Mouse (Mus musculus) kidney, embryonic 14.5 days (tissue): ENCODE measurements around the gene Mipep. TPM values are rescaled to one million over a fixed set of nuclear protein-coding genes. Genes with fewer than 3 reads are reported as not detected.

ENCODE experiments used
- ATAC-seq: fragments of 200-750 bp; cut with Nextera tagmentation; 2 replicates; pipeline ENCODE4 v1.8.0; 2017; ENCODE audit warnings: moderate number of reproducible peaks, mild to moderate bottlenecking, moderate TSS enrichment, moderate library complexity; ENCODE audit not compliant: low FRiP score, low TSS enrichment
- H3K27ac ChIP-seq: fragments of 300-500 bp; sonication (generic); 2 replicates; pipeline ENCODE4 v1.5.1; 2014; ENCODE audit warnings: low read depth, mild to moderate bottlenecking, low read length, moderate library complexity, mixed read lengths
- H3K27me3 ChIP-seq: fragments of 300-500 bp; sonication (generic); 2 replicates; pipeline ENCODE4 v1.6.1; 2014; ENCODE audit warnings: mild to moderate bottlenecking, low read length; ENCODE audit not compliant: control insufficient read depth, insufficient read depth
- H3K36me3 ChIP-seq: fragments of 300-500 bp; sonication (generic); 2 replicates; pipeline ENCODE4 v1.6.1; 2014; ENCODE audit warnings: low read length, mixed read lengths; ENCODE audit not compliant: control insufficient read depth, insufficient read depth
- H3K4me1 ChIP-seq: fragments of 300-500 bp; sonication (generic); 2 replicates; pipeline ENCODE4 v1.6.1; 2014; ENCODE audit warnings: low read length, mixed read lengths; ENCODE audit not compliant: control insufficient read depth, insufficient read depth
- H3K4me2 ChIP-seq: fragments of 300-500 bp; sonication (generic); replicated peaks from 2 replicates; pipeline ENCODE4 v1.6.1; 2014; ENCODE audit warnings: low read depth, mild to moderate bottlenecking, low read length
- H3K4me3 ChIP-seq: fragments of 300-500 bp; sonication (generic); 2 replicates; pipeline ENCODE4 v1.5.1; 2014; ENCODE audit warnings: mild to moderate bottlenecking, low read length
- H3K9ac ChIP-seq: fragments of 300-500 bp; sonication (generic); 2 replicates; pipeline ENCODE4 v1.6.1; 2014; ENCODE audit warnings: low read depth, mild to moderate bottlenecking, low read length, moderate library complexity
- H3K9me3 ChIP-seq: fragments of 300-500 bp; sonication (generic); 2 replicates; pipeline ENCODE4 v1.6.1; 2016; ENCODE audit warnings: low read length; ENCODE audit not compliant: control insufficient read depth
- WGBS: fragments of 180-500 bp; shearing (Covaris S2); extraction: QIAGEN DNeasy Blood & Tissue Kit; methylation state at CpG from one replicate; pipeline ENCODE4 v1.1.7; 2014; 5-methylcytosine and 5-hydroxymethylcytosine counted together
- polyA plus RNA-seq: library from polyadenylated mRNA; unstranded; fragments of >200 nt; fragmentation: Nextera tagmentation; extraction: Ambion mirVana; gene quantifications from 2 replicates; pipeline ENCODE4 v1.2.1, GENCODE M21; 2014

The Mipep gene
- polyA plus RNA-seq, 1 experiment from 2014 or later: 26.5 TPM

DNA sequence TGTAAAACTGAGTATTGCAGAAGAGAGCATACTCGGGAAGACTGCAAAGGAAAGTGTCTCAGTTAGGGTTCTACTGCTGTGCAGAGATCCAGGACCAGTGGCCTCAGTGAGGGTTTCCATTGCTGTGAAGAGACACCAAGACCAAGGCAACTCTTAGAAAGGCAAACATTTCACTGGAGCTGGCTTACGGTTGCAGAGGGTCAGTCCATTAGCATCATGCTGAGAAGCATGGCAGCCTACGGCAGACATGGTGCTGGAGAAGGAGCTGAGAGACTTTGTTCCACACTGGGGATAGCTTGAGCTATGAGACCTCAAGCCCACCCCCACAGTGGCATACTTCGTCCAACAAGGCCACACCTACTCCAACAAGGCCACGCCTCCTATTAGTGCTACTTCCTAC is 67.3 kb downstream of the Mipep start:
- H3K4me1 ChIP-seq: 0 out of 2 replicates have a peak, but pooled peaks cover 3% of the 10 kb centered on the region
- no peak overlapping the region for H3K27ac ChIP-seq
- 89% methylated on average over 5 of the region's 5 CpGs for WGBS
- H3K27me3 ChIP-seq: no peaks in the 10 kb centered on the region
- H3K9me3 ChIP-seq: no peaks in the 10 kb centered on the region
- no peak overlapping the region for H3K4me2 ChIP-seq
- H3K4me3 ChIP-seq: no peak overlapping the region
- H3K9ac ChIP-seq: no peak overlapping the region
- no peak for ATAC-seq
- peaks cover 22% of the 10 kb centered on the region; the same call in 1 of the 2 replicates for H3K36me3 ChIP-seq

DNA sequence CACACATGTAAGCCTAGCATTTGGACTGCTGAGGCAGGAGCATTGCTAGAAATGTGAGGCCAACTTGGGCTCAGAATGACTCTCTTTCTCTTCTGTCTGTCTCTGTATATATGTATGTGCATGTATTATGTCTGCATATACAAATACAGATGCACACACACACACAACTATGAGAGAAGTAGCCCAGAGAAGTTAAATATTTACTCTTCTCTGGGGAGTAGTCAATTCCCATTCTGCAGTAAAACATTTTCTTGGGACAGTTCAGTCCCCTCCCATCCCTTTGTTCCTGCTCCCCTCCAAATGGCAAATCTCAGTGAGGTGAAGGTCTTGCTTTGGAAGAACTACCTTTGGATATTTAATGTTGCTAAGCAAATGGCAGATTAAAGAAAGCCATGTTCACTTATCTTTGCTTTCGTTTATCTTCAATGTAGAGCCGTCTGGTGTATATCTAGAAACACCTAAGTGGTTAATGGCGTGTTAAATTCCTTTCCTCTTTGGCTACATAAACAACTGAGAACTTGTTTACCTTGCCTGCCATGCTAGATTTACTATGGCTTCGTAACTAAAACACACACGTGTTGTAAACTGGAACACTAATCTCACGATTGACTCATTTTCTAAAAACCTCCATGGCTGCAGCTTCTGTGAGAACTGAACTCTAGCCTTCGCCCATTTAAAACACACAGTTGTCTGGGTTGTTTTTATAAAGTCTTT is 72.0 kb downstream of the Mipep start:
- peaks cover 5% of the 10 kb centered on the region; the same call in 1 of the 2 replicates for H3K36me3 ChIP-seq
- peak overlapping the region; percentile 62; the same call in 1 of the 2 replicates for H3K27ac ChIP-seq
- no peak overlapping the region for H3K4me2 ChIP-seq
- H3K9ac ChIP-seq: no peak overlapping the region
- H3K27me3 ChIP-seq: no peaks in the 10 kb centered on the region
- 11% methylated on average over 7 of the region's 7 CpGs for WGBS
- peaks cover 14% of the 10 kb centered on the region for H3K4me1 ChIP-seq
- no peak overlapping the region for H3K4me3 ChIP-seq
- peak; percentile 43; the same call in 1 of the 2 replicates for ATAC-seq
- no peaks in the 10 kb centered on the region for H3K9me3 ChIP-seq

DNA sequence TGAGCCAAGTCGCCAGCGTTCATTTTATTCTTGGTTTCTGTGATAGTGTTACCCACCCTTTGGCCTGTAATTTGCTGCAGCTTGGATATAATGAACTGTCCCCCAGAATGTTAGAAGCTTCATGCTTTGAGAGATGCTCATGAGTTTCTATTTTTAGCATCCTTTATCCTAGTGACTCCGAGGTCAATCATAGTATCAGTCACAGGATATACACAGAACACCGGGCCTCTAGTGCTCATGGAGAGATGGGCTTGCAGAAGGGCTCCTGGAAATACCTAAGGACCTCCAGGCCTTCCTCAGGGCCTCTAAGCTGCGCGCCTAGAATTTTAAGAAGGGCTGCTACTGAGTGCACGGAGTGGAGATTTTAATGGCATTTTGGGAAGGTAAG is 72.5 kb downstream of the Mipep start:
- WGBS: 35% methylated on average over 7 of the region's 7 CpGs
- H3K4me2 ChIP-seq: no peak overlapping the region
- H3K36me3 ChIP-seq: peaks cover under 1% of the 10 kb centered on the region; the same call in 1 of the 2 replicates
- H3K9ac ChIP-seq: no peak overlapping the region
- no peaks in the 10 kb centered on the region for H3K9me3 ChIP-seq
- 0 out of 2 replicates have a peak, but pooled peaks have one; percentile 2 for ATAC-seq
- H3K27ac ChIP-seq: peak overlapping the region; percentile 62; the same call in 1 of the 2 replicates
- no peak overlapping the region for H3K4me3 ChIP-seq
- peaks cover 14% of the 10 kb centered on the region for H3K4me1 ChIP-seq
- H3K27me3 ChIP-seq: no peaks in the 10 kb centered on the region

DNA sequence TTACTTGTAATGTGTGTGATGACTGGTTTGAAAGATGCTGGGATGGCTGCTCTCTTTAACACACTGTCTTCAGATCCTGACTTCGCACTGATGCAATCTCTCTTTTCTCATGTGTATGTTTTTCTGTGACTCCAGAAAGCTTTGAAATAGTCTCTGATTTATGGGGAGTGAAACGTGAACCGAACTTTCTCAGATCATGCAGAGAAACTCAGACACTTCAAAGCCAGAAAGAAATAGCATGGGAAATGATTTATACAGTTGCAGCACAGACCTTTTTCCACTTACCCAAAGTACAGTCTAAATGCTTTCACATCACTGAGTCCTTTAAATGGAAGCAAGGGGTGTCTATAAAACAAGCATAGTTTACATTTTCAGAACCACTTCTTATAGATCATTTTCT is 79.0 kb downstream of the Mipep start:
- H3K4me1 ChIP-seq: peaks cover 16% of the 10 kb centered on the region; the same call in 1 of the 2 replicates
- H3K4me3 ChIP-seq: no peak overlapping the region
- no peaks in the 10 kb centered on the region; the same call in 1 of the 2 replicates for H3K36me3 ChIP-seq
- no peaks in the 10 kb centered on the region for H3K27me3 ChIP-seq
- WGBS: 7% methylated on average over 3 of the region's 3 CpGs
- ATAC-seq: peak; percentile 40; the same call in 1 of the 2 replicates
- no peak overlapping the region for H3K27ac ChIP-seq
- no peak overlapping the region for H3K4me2 ChIP-seq
- no peak overlapping the region for H3K9ac ChIP-seq
- no peaks in the 10 kb centered on the region for H3K9me3 ChIP-seq

DNA sequence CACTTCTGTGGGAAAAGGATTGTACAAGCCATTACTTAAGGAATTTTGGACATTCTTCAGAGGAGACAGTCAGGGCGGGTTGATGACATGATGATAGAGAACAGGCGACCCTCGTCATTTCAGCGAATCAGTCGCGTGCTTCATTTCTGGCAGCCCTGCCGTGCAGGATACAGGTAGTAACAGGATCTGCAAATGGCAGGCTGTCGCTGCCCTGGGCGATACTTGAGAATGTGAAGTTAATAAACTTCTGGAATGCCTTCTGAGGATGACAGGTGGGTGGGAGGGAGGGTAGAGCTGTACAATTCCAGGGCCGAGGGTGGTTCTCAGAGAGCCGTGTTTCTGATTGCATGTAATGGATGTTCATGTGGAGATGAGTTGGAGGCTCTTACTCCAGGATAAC is 82.0 kb downstream of the Mipep start:
- WGBS: 34% methylated on average over 11 of the region's 11 CpGs
- no peak overlapping the region for H3K4me2 ChIP-seq
- no peak overlapping the region for H3K4me3 ChIP-seq
- H3K9ac ChIP-seq: no peak overlapping the region
- H3K27me3 ChIP-seq: no peaks in the 10 kb centered on the region
- ATAC-seq: no peak
- no peak overlapping the region for H3K27ac ChIP-seq
- H3K9me3 ChIP-seq: no peaks in the 10 kb centered on the region
- peaks cover 3% of the 10 kb centered on the region; the same call in 1 of the 2 replicates for H3K36me3 ChIP-seq
- H3K4me1 ChIP-seq: peaks cover 16% of the 10 kb centered on the region; the same call in 1 of the 2 replicates

DNA sequence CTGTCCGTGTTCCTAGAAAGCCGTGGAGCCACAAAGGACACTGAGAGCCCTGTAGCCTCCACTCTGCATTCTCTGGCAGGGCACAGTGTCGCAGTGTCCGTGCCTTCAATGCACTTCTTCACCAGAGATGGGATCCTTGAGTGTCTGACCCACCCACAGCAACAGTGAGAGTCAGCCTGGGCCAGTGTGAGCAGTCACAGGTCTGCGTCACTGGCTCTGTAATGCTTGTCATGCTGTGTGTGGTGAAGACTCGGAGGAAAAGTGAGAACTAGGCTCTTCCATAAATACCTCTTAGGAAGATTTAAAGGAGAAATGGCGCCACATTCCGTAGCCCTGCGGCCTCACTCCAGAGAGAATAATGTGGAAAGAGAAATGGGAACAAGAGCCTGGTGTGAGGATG is 84.0 kb downstream of the Mipep start:
- Histone ChIP-seq H3K4me3 (no peak overlapping the region), H3K27ac (no peak overlapping the region), H3K36me3 (peaks cover 5% of the 10 kb centered on the region; the same call in 1 of the 2 replicates), H3K9ac (no peak overlapping the region), H3K4me1 (peaks cover 8% of the 10 kb centered on the region; the same call in 1 of the 2 replicates), H3K27me3 (no peaks in the 10 kb centered on the region), H3K4me2 (no peak overlapping the region), H3K9me3 (no peaks in the 10 kb centered on the region)
- 52% methylated on average over 9 of the region's 9 CpGs for WGBS
- ATAC-seq: no peak

DNA sequence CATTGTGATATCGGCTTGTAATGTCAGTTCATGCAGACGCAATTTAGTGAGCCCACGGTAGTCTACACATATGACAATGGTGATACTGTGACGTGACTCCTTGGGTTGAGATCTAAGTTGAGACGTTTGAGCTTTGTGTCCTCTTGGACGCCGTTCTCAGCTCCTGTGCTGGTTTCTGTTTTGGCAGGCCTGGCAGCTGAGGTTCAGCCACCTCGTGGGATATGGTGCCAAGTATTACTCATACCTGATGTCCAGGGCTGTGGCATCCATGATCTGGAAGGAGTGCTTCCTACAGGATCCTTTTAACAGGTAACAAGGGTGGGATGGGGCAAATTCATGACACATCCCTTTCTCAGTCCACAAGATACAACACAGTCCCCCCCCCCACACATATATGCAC is 87.5 kb downstream of the Mipep start:
- peaks cover 5% of the 10 kb centered on the region; the same call in 1 of the 2 replicates for H3K36me3 ChIP-seq
- H3K4me2 ChIP-seq: no peak overlapping the region
- H3K27me3 ChIP-seq: no peaks in the 10 kb centered on the region
- H3K4me1 ChIP-seq: no peaks in the 10 kb centered on the region
- no peak overlapping the region for H3K4me3 ChIP-seq
- no peak for ATAC-seq
- H3K9me3 ChIP-seq: no peaks in the 10 kb centered on the region
- H3K9ac ChIP-seq: no peak overlapping the region
- H3K27ac ChIP-seq: no peak overlapping the region
- 94% methylated on average over 8 of the region's 8 CpGs for WGBS

DNA sequence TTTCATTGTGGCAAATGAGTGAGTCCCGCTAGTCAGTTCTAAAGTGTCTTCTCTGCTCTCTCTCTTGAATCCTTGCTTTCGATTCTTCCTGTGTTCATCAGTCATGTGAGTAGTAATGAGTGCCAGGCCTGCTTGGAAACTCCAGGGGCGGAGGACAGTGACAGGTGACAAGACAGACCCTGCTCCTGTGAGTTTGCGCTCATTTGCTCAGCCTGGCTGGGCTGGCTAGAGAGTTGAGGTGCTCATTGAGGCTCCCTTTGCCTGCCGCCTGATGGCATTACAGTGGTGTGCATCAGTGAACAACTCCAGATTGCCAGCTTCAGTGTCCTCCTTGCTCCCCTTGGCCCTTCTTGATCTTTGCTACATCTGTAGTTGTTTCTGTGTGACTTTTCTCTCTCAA is 97.7 kb downstream of the Mipep start:
- Histone ChIP-seq H3K9me3 (peaks cover 7% of the 10 kb centered on the region; the same call in 1 of the 2 replicates), H3K4me1 (no peaks in the 10 kb centered on the region), H3K27me3 (no peaks in the 10 kb centered on the region), H3K27ac (no peak overlapping the region), H3K4me3 (no peak overlapping the region), H3K9ac (no peak overlapping the region), H3K4me2 (no peak overlapping the region), H3K36me3 (peaks cover 4% of the 10 kb centered on the region; the same call in 1 of the 2 replicates)
- 81% methylated on average over 5 of the region's 5 CpGs for WGBS
- no peak for ATAC-seq

DNA sequence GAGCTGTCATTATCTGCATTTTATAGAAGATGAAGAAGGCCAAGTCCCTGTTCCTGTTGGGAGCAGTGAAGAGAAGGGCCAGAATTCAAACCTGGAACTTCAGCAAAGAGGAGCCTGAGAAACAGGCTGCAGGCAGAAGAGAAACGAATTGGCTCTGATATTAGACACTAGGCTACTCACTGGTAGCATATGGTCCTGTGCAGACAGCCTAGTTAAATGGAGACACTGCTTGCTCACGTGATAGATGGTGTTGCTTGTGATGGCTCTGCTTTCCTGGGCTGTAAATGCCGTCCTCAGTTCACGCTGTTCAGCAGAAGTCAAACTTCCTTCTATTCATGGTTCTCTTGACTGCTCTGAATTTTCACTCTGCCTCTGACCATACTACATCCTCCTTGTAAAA is 98.3 kb downstream of the Mipep start:
- H3K27me3 ChIP-seq: no peaks in the 10 kb centered on the region
- no peaks in the 10 kb centered on the region for H3K4me1 ChIP-seq
- H3K9me3 ChIP-seq: peaks cover 7% of the 10 kb centered on the region; the same call in 1 of the 2 replicates
- no peak overlapping the region for H3K27ac ChIP-seq
- peaks cover 4% of the 10 kb centered on the region; the same call in 1 of the 2 replicates for H3K36me3 ChIP-seq
- H3K4me2 ChIP-seq: no peak overlapping the region
- H3K9ac ChIP-seq: no peak overlapping the region
- H3K4me3 ChIP-seq: no peak overlapping the region
- ATAC-seq: no peak
- 59% methylated on average over 4 of the region's 4 CpGs for WGBS
